Mouse (Mus musculus) stomach, embryonic 16.5 days (tissue): ENCODE results near the gene Ifna11. TPM values are rescaled to one million over a fixed set of nuclear protein-coding genes. Genes with fewer than 3 reads are reported as not detected.
"Not testable (repeated sequence)": the region's sequence is repeated elsewhere in the genome, so short reads cannot be mapped to it uniquely, and the experiment has no call there.

Experiments
- ATAC-seq: fragments of 200-750 bp; cut with Nextera tagmentation; 2 replicates; pipeline ENCODE4 v1.8.0; 2017; ENCODE audit warnings: moderate number of reproducible peaks, moderate TSS enrichment; ENCODE audit not compliant: insufficient read depth, low FRiP score
- H3K27ac ChIP-seq: fragments of 300-500 bp; sonication (generic); 2 replicates; pipeline ENCODE4 v1.5.1; 2014; ENCODE audit warnings: low read length
- H3K27me3 ChIP-seq: fragments of 300-500 bp; sonication (generic); 2 replicates; pipeline ENCODE4 v1.6.1; 2014; ENCODE audit warnings: low read length, control low read depth, mixed read lengths; ENCODE audit not compliant: control insufficient read depth, insufficient read depth
- H3K36me3 ChIP-seq: fragments of 300-500 bp; sonication (generic); 2 replicates; pipeline ENCODE4 v1.6.1; 2014; ENCODE audit warnings: low read length; ENCODE audit not compliant: control insufficient read depth, insufficient read depth
- H3K4me1 ChIP-seq: fragments of 300-500 bp; sonication (generic); 2 replicates; pipeline ENCODE4 v1.6.1; 2014; ENCODE audit warnings: low read length, control low read depth, mixed read lengths; ENCODE audit not compliant: control insufficient read depth, insufficient read depth
- H3K4me2 ChIP-seq: fragments of 300-500 bp; sonication (generic); 2 replicates; pipeline ENCODE4 v1.6.1; 2014; ENCODE audit warnings: low read depth, low read length, mixed read lengths
- H3K4me3 ChIP-seq: fragments of 300-500 bp; sonication (generic); replicated peaks from 2 replicates; pipeline ENCODE4 v1.5.1; 2014; ENCODE audit warnings: mild to moderate bottlenecking, low read length
- H3K9ac ChIP-seq: fragments of 300-500 bp; sonication (generic); 2 replicates; pipeline ENCODE4 v1.6.1; 2014; ENCODE audit warnings: low read length
- H3K9me3 ChIP-seq: fragments of 300-500 bp; sonication (generic); replicated peaks from 2 replicates; pipeline ENCODE4 v1.6.1; 2016; ENCODE audit warnings: low read length, control low read depth; ENCODE audit not compliant: control insufficient read depth
- WGBS: fragments of 180-500 bp; shearing (Covaris S2); extraction: QIAGEN DNeasy Blood & Tissue Kit; methylation state at CpG from one replicate; pipeline ENCODE4 v1.1.7; 2014; 5-methylcytosine and 5-hydroxymethylcytosine counted together
- polyA plus RNA-seq: library from polyadenylated mRNA; unstranded; fragments of >200 nt; fragmentation: Nextera tagmentation; extraction: Ambion mirVana; gene quantifications from 2 replicates; pipeline ENCODE4 v1.2.1, GENCODE M21; 2015

The Ifna11 gene
- polyA plus RNA-seq, 1 experiment from 2014 or later: not detected

DNA sequence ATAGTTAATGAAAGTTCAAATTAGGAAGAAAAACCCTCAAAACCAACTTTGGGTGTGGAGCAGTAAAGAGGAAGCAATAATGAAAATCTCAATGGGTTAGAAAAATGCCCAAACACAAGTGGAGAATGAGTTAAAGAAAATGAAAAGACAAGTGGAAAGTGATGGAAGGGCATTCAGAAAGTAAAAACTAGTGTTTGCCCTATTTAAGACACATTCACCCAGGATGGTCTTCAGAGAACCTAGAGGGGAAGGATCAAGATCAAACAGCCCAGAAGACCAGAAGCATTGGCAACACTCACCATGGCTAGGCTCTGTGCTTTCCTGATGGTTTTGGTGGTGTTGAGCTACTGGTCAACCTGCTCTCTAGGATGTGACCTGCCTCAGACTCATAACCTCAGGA is 7.4 kb downstream of the Ifna11 start, which contains the start of gene Ifna6:
Gene Ifna6 (plus strand): TSS at position 301 of the 400 bp plus-strand sequence.
- H3K9me3 ChIP-seq, H3K9ac ChIP-seq, H3K27ac ChIP-seq, H3K36me3 ChIP-seq, H3K4me3 ChIP-seq, ATAC-seq, H3K4me2 ChIP-seq, H3K4me1 ChIP-seq, H3K27me3 ChIP-seq: not testable (repeated sequence)

DNA sequence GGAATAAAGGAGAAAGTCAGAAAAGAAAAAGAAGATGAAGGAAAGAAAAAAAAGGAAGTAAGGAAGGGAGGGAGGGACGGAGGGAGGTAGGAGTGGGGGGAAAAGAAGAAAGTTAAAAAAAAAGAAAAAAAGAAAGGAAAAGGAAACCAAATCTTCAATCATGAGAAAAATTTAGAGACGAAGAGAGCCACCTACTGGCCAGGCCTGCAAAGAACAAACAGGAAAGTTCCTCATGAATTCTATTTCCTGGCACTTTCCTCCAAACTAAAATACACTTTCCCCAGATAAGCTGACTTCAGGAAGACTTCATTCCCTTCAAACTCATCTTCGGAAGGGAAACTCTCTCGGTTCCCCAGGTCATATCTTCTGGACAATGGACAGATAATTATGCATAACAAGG is 10.8 kb downstream of the Ifna11 start:
- Histone ChIP-seq H3K4me3 (no peak overlapping the region), H3K27me3 (no peaks in the 10 kb centered on the region), H3K4me2 (no peak overlapping the region), H3K9me3 (no peaks in the 10 kb centered on the region), H3K4me1 (no peaks in the 10 kb centered on the region), H3K27ac (no peak overlapping the region), H3K36me3 (no peaks in the 10 kb centered on the region), H3K9ac (no peak overlapping the region)
- ATAC-seq: no peak
- whole genome bisulfite sequencing: 27% methylated on average over 4 of the region's 4 CpGs

DNA sequence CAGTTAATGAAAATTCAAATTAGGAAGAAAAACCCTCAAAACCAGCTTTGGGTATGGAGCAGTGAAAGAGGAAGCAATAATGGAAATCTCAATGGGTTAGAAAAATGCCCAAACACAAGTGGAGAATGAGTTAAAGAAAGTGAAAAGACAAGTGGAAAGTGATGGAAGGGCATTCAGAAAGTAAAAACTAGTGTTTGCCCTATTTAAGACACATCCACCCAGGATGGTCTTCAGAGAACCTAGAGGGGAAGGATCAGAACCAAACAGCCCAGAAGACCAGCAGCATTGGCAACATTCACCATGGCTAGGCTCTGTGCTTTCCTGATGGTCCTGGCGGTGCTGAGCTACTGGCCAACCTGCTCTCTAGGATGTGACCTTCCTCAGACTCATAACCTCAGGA is 15.5 kb downstream of the Ifna11 start, which contains the start of gene Ifna5:
Gene Ifna5 (plus strand): TSS at position 301 of the 400 bp plus-strand sequence.
- H3K4me1 ChIP-seq, H3K36me3 ChIP-seq, H3K4me2 ChIP-seq, ATAC-seq, H3K9ac ChIP-seq, H3K27me3 ChIP-seq, H3K9me3 ChIP-seq, H3K27ac ChIP-seq, H3K4me3 ChIP-seq: not testable (repeated sequence)
- 79% methylated on average over 1 of the region's 1 CpGs for whole genome bisulfite sequencing

DNA sequence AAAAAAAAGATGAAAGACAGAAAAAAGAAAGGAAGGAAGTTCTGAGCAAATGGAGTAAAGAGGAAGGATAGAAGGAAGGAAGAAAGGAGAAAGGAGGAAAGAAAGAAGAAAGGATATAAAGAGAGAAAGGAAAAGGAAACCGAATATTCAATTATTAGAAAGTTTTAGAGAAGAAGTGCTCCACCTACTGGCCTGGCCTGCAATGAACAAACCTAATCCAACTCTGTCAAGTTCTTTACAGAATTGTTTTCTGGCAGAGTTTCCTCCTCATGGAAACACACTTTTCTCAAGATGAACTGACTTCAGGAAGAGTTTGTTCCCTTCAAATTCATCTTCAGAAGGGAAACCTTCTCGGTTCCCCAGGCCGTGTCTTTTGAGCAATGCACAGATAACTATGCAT is 19.1 kb downstream of the Ifna11 start:
- no peaks in the 10 kb centered on the region for H3K9me3 ChIP-seq
- no peaks in the 10 kb centered on the region for H3K4me1 ChIP-seq
- H3K4me2 ChIP-seq: no peak overlapping the region
- H3K27ac ChIP-seq: no peak overlapping the region
- WGBS: 36% methylated on average over 3 of the region's 3 CpGs
- H3K27me3 ChIP-seq: no peaks in the 10 kb centered on the region
- no peaks in the 10 kb centered on the region for H3K36me3 ChIP-seq
- ATAC-seq: no peak
- no peak overlapping the region for H3K9ac ChIP-seq
- H3K4me3 ChIP-seq: no peak overlapping the region

DNA sequence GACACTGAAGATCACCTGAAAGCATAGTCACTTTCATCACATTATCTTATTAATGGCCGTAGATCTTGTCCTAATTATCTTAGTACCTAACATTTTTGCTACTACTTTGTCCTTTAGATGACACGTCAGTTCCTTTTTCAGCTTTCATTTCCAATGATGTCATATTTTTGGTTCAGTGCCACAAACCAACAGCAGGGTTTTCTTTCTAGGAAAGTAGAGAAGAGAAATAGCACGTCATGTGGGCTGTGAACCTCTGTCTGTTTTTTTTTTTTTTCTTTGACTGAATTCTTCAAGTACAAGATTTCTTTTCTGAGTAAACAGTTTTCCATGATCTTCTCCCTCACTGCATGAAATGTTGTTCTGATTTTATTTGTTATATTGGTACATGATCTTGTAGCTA is 20.3 kb downstream of the Ifna11 start:
- no peak for ATAC-seq
- H3K4me3 ChIP-seq: no peak overlapping the region
- no peak overlapping the region for H3K9ac ChIP-seq
- H3K4me1 ChIP-seq: no peaks in the 10 kb centered on the region
- no peaks in the 10 kb centered on the region for H3K27me3 ChIP-seq
- H3K9me3 ChIP-seq: no peaks in the 10 kb centered on the region
- no peaks in the 10 kb centered on the region for H3K36me3 ChIP-seq
- 58% methylated on average over 3 of the region's 3 CpGs for WGBS
- H3K4me2 ChIP-seq: no peak overlapping the region
- no peak overlapping the region for H3K27ac ChIP-seq

DNA sequence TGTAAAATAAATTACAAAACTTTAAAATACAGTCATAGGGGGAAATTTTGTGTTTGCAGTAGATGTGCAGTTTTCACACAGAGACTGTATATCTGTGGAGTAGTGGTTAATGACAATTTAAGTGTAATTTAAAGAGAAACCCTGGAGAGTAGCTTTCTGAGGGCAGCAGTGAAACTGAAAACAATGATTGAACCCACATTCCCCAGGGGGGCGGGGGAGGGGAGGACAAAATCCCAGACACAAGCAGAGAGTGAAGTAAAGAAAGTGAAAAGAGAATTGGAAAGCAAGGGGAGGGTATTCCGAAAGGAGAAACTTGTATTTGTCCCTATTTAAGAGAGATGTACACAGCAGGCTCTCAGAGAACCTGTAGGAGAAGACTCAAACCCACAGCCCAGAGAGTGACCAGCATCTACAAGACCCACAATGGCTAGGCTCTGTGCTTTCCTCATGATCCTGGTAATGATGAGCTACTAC is 21.7 kb downstream of the Ifna11 start, which contains the start of gene Ifna4:
Gene Ifna4 (plus strand): TSS at position 424 of the 474 bp plus-strand sequence.
- ATAC-seq: no peak
- Histone ChIP-seq H3K27ac (no peak within 1 kb of the TSS), H3K27me3 (no peaks in the 10 kb centered on the region), H3K4me1 (no peaks in the 10 kb centered on the region), H3K4me2 (no peak within 1 kb of the TSS), H3K4me3 (no peak within 1 kb of the TSS), H3K9me3 (no peaks in the 10 kb centered on the region), H3K9ac (no peak within 1 kb of the TSS), H3K36me3 (no peaks in the 10 kb centered on the region)
- 51% methylated on average over 2 of the region's 2 CpGs for WGBS

DNA sequence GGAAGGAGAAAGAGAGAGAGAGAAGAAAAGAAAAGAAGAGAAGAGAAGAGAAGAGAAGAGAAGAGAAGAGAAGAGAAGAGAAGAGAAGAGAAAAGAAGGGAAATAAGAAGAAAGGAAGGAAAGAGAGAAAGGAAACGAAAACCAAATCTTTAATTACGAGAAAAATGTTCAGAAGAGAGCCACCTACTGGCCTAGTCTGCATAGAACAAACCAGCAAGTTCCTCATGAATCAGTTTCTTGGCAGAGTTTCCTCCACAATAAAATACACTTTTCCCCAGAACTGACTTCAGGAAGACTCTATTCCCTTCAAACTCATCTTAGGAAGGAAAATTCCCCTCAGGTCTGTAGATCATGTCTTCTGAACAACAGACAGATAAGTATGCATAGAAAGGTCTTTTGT is 25.6 kb downstream of the Ifna11 start:
- no peak overlapping the region for H3K27ac ChIP-seq
- no peaks in the 10 kb centered on the region for H3K27me3 ChIP-seq
- no peak overlapping the region for H3K4me2 ChIP-seq
- no peaks in the 10 kb centered on the region for H3K4me1 ChIP-seq
- no peak overlapping the region for H3K4me3 ChIP-seq
- no peak overlapping the region for H3K9ac ChIP-seq
- no peak for ATAC-seq
- WGBS: 31% methylated on average over 2 of the region's 2 CpGs
- H3K9me3 ChIP-seq: no peaks in the 10 kb centered on the region
- no peaks in the 10 kb centered on the region for H3K36me3 ChIP-seq

DNA sequence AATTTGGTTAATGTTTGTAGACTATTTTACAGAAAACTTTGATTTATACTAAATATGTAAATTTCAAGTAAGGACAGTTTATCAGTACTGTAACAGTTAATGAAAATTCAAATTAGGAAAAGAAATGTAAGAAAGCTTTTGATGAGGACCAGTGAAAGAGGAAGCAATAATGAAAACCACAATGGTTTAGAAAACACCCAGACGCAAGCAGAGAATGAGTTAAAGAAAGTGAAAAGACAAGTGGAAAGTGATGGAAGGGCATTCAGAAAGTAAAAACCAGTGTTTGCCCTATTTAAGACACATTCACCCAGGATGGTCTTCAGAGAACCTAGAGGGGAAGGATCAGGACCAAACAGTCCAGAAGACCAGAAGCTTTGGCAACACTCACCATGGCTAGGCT is 29.9 kb downstream of the Ifna11 start, which contains the start of gene Ifna1:
Gene Ifna1 (plus strand): TSS at position 390 of the 400 bp plus-strand sequence.
- Histone ChIP-seq H3K9me3 (no peaks in the 10 kb centered on the region), H3K4me1 (no peaks in the 10 kb centered on the region), H3K27ac (no peak within 1 kb of the TSS), H3K4me2 (no peak within 1 kb of the TSS), H3K27me3 (no peaks in the 10 kb centered on the region), H3K9ac (no peak within 1 kb of the TSS), H3K4me3 (no peak within 1 kb of the TSS), H3K36me3 (no peaks in the 10 kb centered on the region)
- ATAC-seq: no peak
- 87% methylated on average over 1 of the region's 1 CpGs for WGBS

DNA sequence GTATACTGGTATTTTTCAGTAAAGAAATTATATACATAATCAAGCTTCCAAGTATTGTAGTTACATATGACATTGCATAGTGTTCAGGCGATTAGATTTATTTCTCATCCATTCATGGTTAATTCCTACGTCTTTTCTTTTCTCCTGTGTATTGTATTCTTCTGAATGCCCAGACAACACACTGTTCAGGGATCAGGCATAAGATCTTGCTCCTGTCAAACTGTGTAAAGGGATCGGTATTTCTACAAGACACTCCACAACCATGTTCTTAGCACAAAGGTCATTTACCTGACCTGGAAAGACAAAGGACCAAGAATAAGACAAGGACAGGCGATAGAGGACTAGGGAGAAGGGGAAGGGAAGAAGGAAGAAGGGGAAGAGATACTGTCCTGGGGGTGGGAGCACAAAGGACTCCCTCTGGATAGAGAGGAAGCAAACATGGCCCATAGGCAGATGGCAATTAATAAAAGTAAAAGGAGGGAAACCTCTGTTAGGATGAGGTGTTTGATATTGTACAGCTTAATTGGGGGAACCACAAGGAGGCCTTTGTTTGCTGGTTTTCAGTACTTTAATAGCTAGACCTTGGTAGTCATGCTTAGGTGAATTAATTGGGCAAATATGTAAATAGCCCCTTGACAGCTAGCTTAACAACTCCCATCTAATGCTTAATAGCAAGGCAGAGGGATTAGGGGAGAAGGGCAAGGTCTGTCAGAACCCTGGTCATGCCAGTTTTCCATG is 31.4 kb downstream of the Ifna11 start:
- H3K9ac ChIP-seq: no peak overlapping the region
- no peak overlapping the region for H3K27ac ChIP-seq
- H3K9me3 ChIP-seq: no peaks in the 10 kb centered on the region
- no peaks in the 10 kb centered on the region for H3K27me3 ChIP-seq
- H3K4me3 ChIP-seq: no peak overlapping the region
- WGBS: 61% methylated on average over 4 of the region's 4 CpGs
- no peak for ATAC-seq
- no peaks in the 10 kb centered on the region for H3K4me1 ChIP-seq
- H3K4me2 ChIP-seq: no peak overlapping the region
- H3K36me3 ChIP-seq: no peaks in the 10 kb centered on the region
